Comparison of ENCODE assay signal across 29 mouse cellular contexts in the genomic region with DNA sequence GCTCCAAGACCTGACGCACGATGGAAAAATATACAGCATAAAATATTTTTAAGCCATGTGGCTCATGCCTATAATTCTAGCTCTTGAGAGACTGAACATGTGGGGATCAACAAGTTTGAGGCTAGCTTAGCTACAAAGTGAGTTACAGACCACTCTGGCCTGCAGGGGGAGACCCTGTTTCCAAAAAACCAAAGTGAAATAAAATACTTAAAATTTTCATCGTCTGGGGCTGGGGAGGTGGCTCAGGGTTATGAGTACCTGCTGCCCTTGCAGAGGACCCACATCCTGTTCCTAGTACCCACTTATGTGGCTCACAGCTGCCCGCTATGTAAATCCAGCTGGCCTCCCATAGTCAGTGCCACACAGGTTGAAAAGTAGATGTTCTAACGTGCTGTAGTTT. TPM values are rescaled to one million over a fixed set of nuclear protein-coding genes. Genes with fewer than 3 reads are reported as not detected.
DNase-seq lines count a peak whose midpoint lies in the region; ATAC-seq and TF ChIP-seq lines count a peak whose summit lies in the region.
"Had no signal": no experiment of that assay in that cellular context is flagged by ENCODE, and none has a peak within 500 bp of the region (broad histone marks: within the 10 kb centered on the region; RNA-seq: fewer than 3 reads in every experiment).

No protein-coding gene starts in this region.

- H3K4me3 ChIP-seq in thymus, adult 2 months (ENCODE audit: control insufficient read depth, insufficient read depth, low read length), result no peak overlapping the region
- no peak overlapping the region for H3K4me3 ChIP-seq in kidney, embryonic 15.5 days (replicated peaks)
- H3K4me3 ChIP-seq: forebrain, embryonic 15.5 days; heart, embryonic 15.5 days; hindbrain, embryonic 15.5 days; limb, embryonic 10.5 days; liver, embryonic 15.5 days; neural tube, embryonic 15.5 days; stomach, embryonic 15.5 days had no signal

- H3K4me2 ChIP-seq in kidney, embryonic 15.5 days, result no peak overlapping the region
- H3K4me2 ChIP-seq: forebrain, embryonic 15.5 days; heart, embryonic 15.5 days; hindbrain, embryonic 15.5 days; liver, embryonic 15.5 days; neural tube, embryonic 15.5 days; stomach, embryonic 15.5 days had no signal

- DNase-seq in heart, adult 11 months, result peak; percentile 34
- DNase-seq in heart, postnatal 10 days, result no peak
- DNase-seq in thymus, adult 2 months, result peak; percentile 31
- no peak for DNase-seq in thymus, adult 18-20 months
- DNase-seq in thymus, postnatal 0 days (ENCODE audit: low spot score), result peak; percentile 81
- DNase-seq in B cell, adult 2 months, result no peak
- DNase-seq in cerebellum, adult 18-20 months, result no peak
- DNase-seq: adrenal gland, postnatal 14 days; cerebellum, adult 8-10 months; cerebellum, postnatal 36 days; gastrocnemius, postnatal 25 days; heart, postnatal 4 days; kidney, adult 8-10 months; kidney, postnatal 4 days; liver had no signal

- no peak for TF ChIP-seq POLR2A in thymus, adult 2 months (IDR thresholded peaks at IDR 0.05; ENCODE audit: control insufficient read depth, extremely low read depth, insufficient read depth, low read length, poor library complexity)

- no peaks in the 10 kb centered on the region for H3K36me3 ChIP-seq in thymus, adult 2 months (ENCODE audit: control insufficient read depth, insufficient read depth, low read length)
- no peaks in the 10 kb centered on the region for H3K36me3 ChIP-seq in kidney, embryonic 15.5 days
- H3K36me3 ChIP-seq: forebrain, embryonic 15.5 days; heart, embryonic 15.5 days; hindbrain, embryonic 15.5 days; limb, embryonic 10.5 days; liver, embryonic 15.5 days; neural tube, embryonic 15.5 days; stomach, embryonic 15.5 days had no signal

- no peak for TF ChIP-seq CTCF in thymus, adult 2 months (IDR thresholded peaks at IDR 0.05; ENCODE audit: borderline replicate concordance, control insufficient read depth, extremely low read depth, insufficient read depth, low read length, poor library complexity)

- peak overlapping the region; percentile 50 for H3K27ac ChIP-seq in thymus, adult 2 months (ENCODE audit: control insufficient read depth, insufficient read depth, low read length)
- H3K27ac ChIP-seq in kidney, embryonic 15.5 days, result no peak overlapping the region
- H3K27ac ChIP-seq: forebrain, embryonic 15.5 days; heart, embryonic 15.5 days; hindbrain, embryonic 15.5 days; limb, embryonic 10.5 days; liver, embryonic 15.5 days; macrophage; neural tube, embryonic 15.5 days; stomach, embryonic 15.5 days had no signal

- no peaks in the 10 kb centered on the region for H3K27me3 ChIP-seq in thymus, adult 2 months (ENCODE audit: control insufficient read depth, insufficient read depth, low read length)
- H3K27me3 ChIP-seq in kidney, embryonic 15.5 days, result no peaks in the 10 kb centered on the region
- H3K27me3 ChIP-seq: forebrain, embryonic 15.5 days; heart, embryonic 15.5 days; hindbrain, embryonic 15.5 days; liver, embryonic 15.5 days; neural tube, embryonic 15.5 days; stomach, embryonic 15.5 days had no signal

- intact Hi-C loops in heart, postnatal 10 days (cut with DNase I), result no loop called here

- H3K9ac ChIP-seq in kidney, embryonic 15.5 days, result no peak overlapping the region
- H3K9ac ChIP-seq: forebrain, embryonic 15.5 days; heart, embryonic 15.5 days; hindbrain, embryonic 15.5 days; liver, embryonic 15.5 days; neural tube, embryonic 15.5 days; stomach, embryonic 15.5 days had no signal

- no peaks in the 10 kb centered on the region for H3K9me3 ChIP-seq in kidney, embryonic 15.5 days (replicated peaks)
- H3K9me3 ChIP-seq: forebrain, embryonic 15.5 days; heart, embryonic 15.5 days; hindbrain, embryonic 15.5 days; limb, embryonic 10.5 days; liver, embryonic 15.5 days; neural tube, embryonic 15.5 days; stomach, embryonic 15.5 days had no signal

- 29% methylated on average over 5 of the region's 5 CpGs for WGBS in thymus, adult 2 months
- 75% methylated on average over 5 of the region's 5 CpGs for WGBS in kidney, embryonic 15.5 days

- peaks cover 11% of the 10 kb centered on the region for H3K4me1 ChIP-seq in thymus, adult 2 months (replicated peaks; ENCODE audit: control insufficient read depth, insufficient read depth, low read length)
- H3K4me1 ChIP-seq in kidney, embryonic 15.5 days, result no peaks in the 10 kb centered on the region
- H3K4me1 ChIP-seq: forebrain, embryonic 15.5 days; heart, embryonic 15.5 days; hindbrain, embryonic 15.5 days; limb, embryonic 10.5 days; liver, embryonic 15.5 days; neural tube, embryonic 15.5 days; stomach, embryonic 15.5 days had no signal

- ATAC-seq in kidney, embryonic 15.5 days (replicated peaks; ENCODE audit: low FRiP score), result no peak
- ATAC-seq: forebrain, embryonic 15.5 days; midbrain, embryonic 16.5 days had no signal

RNA-seq across cellular contexts. Expression of gene Mpp4, which starts 12.6 kb away (rescaled TPM):
- total RNA-seq in heart, postnatal 10 days (2021), result under 1 TPM in 1 of 2 experiments, not detected in 1; 0.24 TPM
- polyA plus RNA-seq in thymus, adult 2 months (2012; rRNA removed), result 9.8 and 11.5 TPM in 2 replicates
- 4.8 and 6.2 TPM in 2 replicates for polyA plus RNA-seq in thymus, postnatal 0 days (2015; fragmentation: Nextera tagmentation; extraction: Ambion mirVana)
- polyA plus RNA-seq in kidney, embryonic 15.5 days (2015; fragmentation: Nextera tagmentation; extraction: Ambion mirVana), result 0.27 and 0.35 TPM in 2 replicates

RNA-seq across cellular contexts. Expression of gene Tmem237, which starts 30.3 kb away (rescaled TPM):
- 1 to 10 TPM; 4.3 to 6.2 TPM for total RNA-seq in heart, postnatal 10 days (2021)
- 2.3 and 3.6 TPM in 2 replicates for polyA plus RNA-seq in thymus, adult 2 months (2012; rRNA removed)
- polyA plus RNA-seq in thymus, postnatal 0 days (2015; fragmentation: Nextera tagmentation; extraction: Ambion mirVana), result 12.2 and 14.4 TPM in 2 replicates
- polyA plus RNA-seq in kidney, embryonic 15.5 days (2015; fragmentation: Nextera tagmentation; extraction: Ambion mirVana), result 39.0 and 42.9 TPM in 2 replicates

RNA-seq across cellular contexts. Expression of gene C2cd6, which starts 55.8 kb away (rescaled TPM):
- not detected for total RNA-seq in heart, postnatal 10 days (2021)
- polyA plus RNA-seq in thymus, adult 2 months (2012; rRNA removed), result not detected in 2 replicates
- not detected in 2 replicates for polyA plus RNA-seq in thymus, postnatal 0 days (2015; fragmentation: Nextera tagmentation; extraction: Ambion mirVana)
- not detected in 2 replicates for polyA plus RNA-seq in kidney, embryonic 15.5 days (2015; fragmentation: Nextera tagmentation; extraction: Ambion mirVana)
- total RNA-seq: adrenal gland, postnatal 14 days; gastrocnemius, postnatal 25 days; heart, adult 8-10 months; heart, postnatal 4 days had no signal
- polyA plus RNA-seq: embryonic facial prominence, embryonic 14.5 days; forebrain, embryonic 15.5 days; heart, embryonic 15.5 days; hindbrain, embryonic 15.5 days; intestine, embryonic 14.5 days; limb, embryonic 10.5 days; liver, embryonic 15.5 days; lung, embryonic 16.5 days; macrophage; midbrain, embryonic 16.5 days; stomach, embryonic 15.5 days had no signal

Comparison
In these comparisons a context has a peak if more than half of its experiments do, and no peak if none do; other contexts are left out.
1. DNase-seq: peak in heart, adult 11 months (single experiment), thymus, adult 2 months (single experiment) and thymus, postnatal 0 days (single experiment); none in heart, postnatal 10 days (0 of 2), thymus, adult 18-20 months (0 of 2), B cell, adult 2 months (0 of 2) and cerebellum, adult 18-20 months (0 of 2).